Mouse (Mus musculus): ENCODE results near the gene Bag6. TPM values are rescaled to one million over a fixed set of nuclear protein-coding genes. Genes with fewer than 3 reads are reported as not detected.

Gene Bag6
- total and polyA plus RNA-seq, 3 experiments: 26.0 to 152 (median 73.0) TPM

- no peak; the same call in 1 of the 2 replicates for TF ChIP-seq MEF2A (IDR thresholded peaks at IDR 0.05; ENCODE audit: borderline replicate concordance, low read depth, low read length)
- TF ChIP-seq ELF1 (IDR thresholded peaks at IDR 0.05; ENCODE audit: low read depth, low read length): peak; percentile 88
- TF ChIP-seq CHD1 (IDR thresholded peaks at IDR 0.05; ENCODE audit: low read depth, low read length): no peak
- TF ChIP-seq TBP (conservative IDR thresholded peaks at IDR 0.05; ENCODE audit: low read depth, low read length): peak; percentile 51; the same call in 1 of the 2 replicates
- TF ChIP-seq TCF12 (IDR thresholded peaks at IDR 0.05; ENCODE audit: low read depth, low read length): peak; percentile 79; the same call in 1 of the 2 replicates
- TF ChIP-seq MAZ (IDR thresholded peaks at IDR 0.05; ENCODE audit: low read depth, low read length): 0 out of 2 replicates have a peak, but pooled peaks have one; percentile 8
- TF ChIP-seq MXI1 (IDR thresholded peaks at IDR 0.05; ENCODE audit: low read depth, low read length): peak; percentile 64
- TF ChIP-seq UBTF (IDR thresholded peaks at IDR 0.05; ENCODE audit: low read depth, low read length): peak; percentile 97
Measured at GRCm38 (mm10) chr17:35126206-35126611, 8.8 kb upstream of the Bag6 start, which contains the start of gene D17H6S53E (continued).

GRCm38 (mm10) chr17:35127017-35127416, 8.0 kb upstream of the Bag6 start:
- Histone ChIP-seq H3K27ac (ENCODE audit: insufficient read depth, low read depth) (peak overlapping the region; percentile 57; the same call in 1 of the 2 replicates), H3K27me3 (replicated peaks) (no peaks in the 10 kb centered on the region), H3K36me3 (replicated peaks in 1 of 2; ENCODE audit: control insufficient read depth in 1 of 2, insufficient read depth in 1 of 2, low read length in 1 of 2) (peaks cover 29 to 60% of the 10 kb centered on the region in 2 experiments), H3K4me3 (replicated peaks in 1 of 3; ENCODE audit: low read depth in 2 of 3, low read length in 2 of 3, poor library complexity in 1 of 3) (peak overlapping the region; percentile 74 to 87 (median 86)), H3K9ac (ENCODE audit: insufficient read depth, low read depth) (peak overlapping the region; percentile 95), H3K4me2 (ENCODE audit: insufficient read depth, low read depth, poor library complexity, severe bottlenecking) (peak overlapping the region; percentile 72), H3K79me2 (replicated peaks; ENCODE audit: control insufficient read depth, extremely low read depth, insufficient read depth, poor library complexity, severe bottlenecking) (peaks cover 31% of the 10 kb centered on the region), H3K9me3 (replicated peaks; ENCODE audit: low read length) (no peaks in the 10 kb centered on the region), H3K4me1 (ENCODE audit: control insufficient read depth in 1 of 2, insufficient read depth in 2 of 2) (peaks cover 5 to 43% of the 10 kb centered on the region in 2 experiments)
- in situ Hi-C loops (cut with MboI; ENCODE audit: low pct_ligation_motif_present, low pct_unique_long_range_greater_than_20kb, low sequenced_read_pairs) (no loop called here), dilution Hi-C loops (cut with MboI; ENCODE audit: extremely low pct_ligation_motif_present, extremely low pct_unique_long_range_greater_than_20kb, low sequenced_read_pairs) (no loop called here)
- TF ChIP-seq IRF4 (IDR thresholded peaks at IDR 0.05; ENCODE audit: low read depth, low read length) (0 out of 2 replicates have a peak, but pooled peaks have one; percentile 5), HCFC1 (IDR thresholded peaks at IDR 0.05; ENCODE audit: low read depth, low read length) (peak; percentile 39; the same call in 1 of the 2 replicates), MYC (IDR thresholded peaks at IDR 0.05; ENCODE audit: low read depth, low read length) (no peak), ZKSCAN1 (IDR thresholded peaks at IDR 0.05; ENCODE audit: borderline replicate concordance, low read depth, low read length) (no peak), E2F4 (IDR thresholded peaks at IDR 0.05; ENCODE audit: insufficient replicate concordance, low read depth, low read length) (no peak), ELF1 (IDR thresholded peaks at IDR 0.05; ENCODE audit: low read depth, low read length) (peak; percentile 42; the same call in 1 of the 2 replicates), ZC3H11A (IDR thresholded peaks at IDR 0.05; ENCODE audit: low read depth, low read length) (no peak), CHD2 (IDR thresholded peaks at IDR 0.05; ENCODE audit: low read length) (0 out of 2 replicates have a peak, but pooled peaks have one; percentile 4)
- DNase-seq (ENCODE audit: extremely low read depth): no peak

GRCm38 (mm10) chr17:35128996-35129395, 6.0 kb upstream of the Bag6 start:
- Histone ChIP-seq H3K79me2 (replicated peaks; ENCODE audit: control insufficient read depth, extremely low read depth, insufficient read depth, poor library complexity, severe bottlenecking) (peaks cover 16% of the 10 kb centered on the region), H3K27me3 (replicated peaks) (no peaks in the 10 kb centered on the region), H3K9me3 (replicated peaks; ENCODE audit: low read length) (no peaks in the 10 kb centered on the region), H3K4me3 (replicated peaks in 1 of 3; ENCODE audit: low read depth in 2 of 3, low read length in 2 of 3, poor library complexity in 1 of 3) (no peak overlapping the region), H3K4me2 (ENCODE audit: insufficient read depth, low read depth, poor library complexity, severe bottlenecking) (no peak overlapping the region), H3K27ac (ENCODE audit: insufficient read depth, low read depth) (no peak overlapping the region), H3K36me3 (replicated peaks in 1 of 2; ENCODE audit: control insufficient read depth in 1 of 2, insufficient read depth in 1 of 2, low read length in 1 of 2) (peaks cover 20 to 48% of the 10 kb centered on the region in 2 experiments), H3K4me1 (ENCODE audit: control insufficient read depth in 1 of 2, insufficient read depth in 2 of 2) (peaks cover 5 to 31% of the 10 kb centered on the region in 2 experiments), H3K9ac (ENCODE audit: insufficient read depth, low read depth) (no peak overlapping the region)
- TF ChIP-seq NELFE (IDR thresholded peaks at IDR 0.05; ENCODE audit: low read depth, low read length) (no peak), USF1 (IDR thresholded peaks at IDR 0.05; ENCODE audit: low read depth, low read length) (no peak), SIN3A (IDR thresholded peaks at IDR 0.05; ENCODE audit: low read length) (no peak), HCFC1 (IDR thresholded peaks at IDR 0.05; ENCODE audit: low read depth, low read length) (no peak), TCF12 (IDR thresholded peaks at IDR 0.05; ENCODE audit: low read depth, low read length) (no peak), KAT2A (IDR thresholded peaks at IDR 0.05; ENCODE audit: insufficient replicate concordance, low read length) (no peak)
- in situ Hi-C loops (cut with MboI; ENCODE audit: low pct_ligation_motif_present, low pct_unique_long_range_greater_than_20kb, low sequenced_read_pairs): no loop called here
- dilution Hi-C loops (cut with MboI; ENCODE audit: extremely low pct_ligation_motif_present, extremely low pct_unique_long_range_greater_than_20kb, low sequenced_read_pairs): no loop called here
- DNase-seq (ENCODE audit: extremely low read depth): no peak
